Mouse (Mus musculus) heart, postnatal 25 days (tissue): ENCODE data around the gene Ihh. TPM values are rescaled to one million over a fixed set of nuclear protein-coding genes. Genes with fewer than 3 reads are reported as not detected.

ENCODE experiments used
- DNase-seq: peaks from one replicate; pipeline ENCODE4 v3.0.0; 2022; ENCODE audit warnings: low spot score
- intact Hi-C: fragments of 180-260 bp; cut with DNase I; formaldehyde crosslinking; loops from one replicate; pipeline ENCODE4 v1.15.1; 2025
- total RNA-seq, 2 experiments: library from RNA; stranded (reverse); gene quantifications; 2 replicates each; pipeline ENCODE4 v1.2.3; 2021

The Ihh gene
- under 1 TPM in 1 of 2 experiments, not detected in 1; 0.11 TPM for total RNA-seq

- no peak for DNase-seq
Measured at GRCm38 (mm10) chr1:74951556-74952210, at the start of gene Ihh. Gene Ihh (minus strand): TSS chr1:74951672.

GRCm38 (mm10) chr1:75001183-75001582, 49.7 kb upstream of the Ihh start:
- DNase-seq, result no peak
- intact Hi-C loops, result no loop called here

More at GRCm38 (mm10) chr1:74951556-74952210, at the start of gene Ihh:
- intact Hi-C loops, result no loop called here

GRCm38 (mm10) chr1:75000496-75000895, 49.0 kb upstream of the Ihh start:
- intact Hi-C loops, result no loop called here
- no peak for DNase-seq

GRCm38 (mm10) chr1:74999173-74999572, 47.7 kb upstream of the Ihh start:
- no peak for DNase-seq
- intact Hi-C loops, result no loop called here

GRCm38 (mm10) chr1:74997231-74997630, 45.8 kb upstream of the Ihh start:
- DNase-seq, result no peak
- intact Hi-C loops, result no loop called here

- DNase-seq, result no peak
- intact Hi-C loops, result no loop called here
Measured at GRCm38 (mm10) chr1:74977001-74977400, 25.5 kb upstream of the Ihh start.

- no peak for DNase-seq
- intact Hi-C loops, result no loop called here
Measured at GRCm38 (mm10) chr1:74975936-74976335, 24.5 kb upstream of the Ihh start.

- intact Hi-C loops, result no loop called here
- DNase-seq, result no peak
Measured at GRCm38 (mm10) chr1:74973590-74973989, 22.1 kb upstream of the Ihh start.

GRCm38 (mm10) chr1:74971353-74972050, 20.0 kb upstream of the Ihh start:
- no peak for DNase-seq
- intact Hi-C loops, result no loop called here

GRCm38 (mm10) chr1:74967962-74968580, 16.6 kb upstream of the Ihh start:
- intact Hi-C loops, result no loop called here
- DNase-seq, result no peak

- DNase-seq, result no peak
- intact Hi-C loops, result loop anchor here (1.0 kb wide), 1 partner anchor 53 kb away; no protein-coding TSS in a partner anchor
Measured at GRCm38 (mm10) chr1:74964494-74965215, 13.2 kb upstream of the Ihh start.

GRCm38 (mm10) chr1:74962853-74963227, 11.4 kb upstream of the Ihh start:
- no peak for DNase-seq
- intact Hi-C loops, result no loop called here

- intact Hi-C loops, result no loop called here
Measured at GRCm38 (mm10) chr1:74962126-74962852, 10.8 kb upstream of the Ihh start.

GRCm38 (mm10) chr1:74961722-74962121, 10.2 kb upstream of the Ihh start:
- intact Hi-C loops, result no loop called here
- no peak for DNase-seq

More at GRCm38 (mm10) chr1:74962126-74962852, 10.8 kb upstream of the Ihh start:
- DNase-seq, result no peak

- intact Hi-C loops, result no loop called here
- no peak for DNase-seq
Measured at GRCm38 (mm10) chr1:74960059-74960458, 8.6 kb upstream of the Ihh start.

GRCm38 (mm10) chr1:74950576-74951490, 639 bp downstream of the Ihh start:
- intact Hi-C loops, result no loop called here
- no peak for DNase-seq

GRCm38 (mm10) chr1:74950066-74950465, 1.4 kb downstream of the Ihh start:
- intact Hi-C loops, result no loop called here
- DNase-seq, result no peak

GRCm38 (mm10) chr1:74949666-74950050, 1.8 kb downstream of the Ihh start:
- DNase-seq, result no peak

More at GRCm38 (mm10) chr1:74949666-74950050, 1.8 kb downstream of the Ihh start:
- intact Hi-C loops, result loop anchor here (5.0 kb wide), 2 partner anchors 68 to 303 kb away; no protein-coding TSS in a partner anchor
